Mouse (Mus musculus): ENCODE data around the gene Kif24.

DNA sequence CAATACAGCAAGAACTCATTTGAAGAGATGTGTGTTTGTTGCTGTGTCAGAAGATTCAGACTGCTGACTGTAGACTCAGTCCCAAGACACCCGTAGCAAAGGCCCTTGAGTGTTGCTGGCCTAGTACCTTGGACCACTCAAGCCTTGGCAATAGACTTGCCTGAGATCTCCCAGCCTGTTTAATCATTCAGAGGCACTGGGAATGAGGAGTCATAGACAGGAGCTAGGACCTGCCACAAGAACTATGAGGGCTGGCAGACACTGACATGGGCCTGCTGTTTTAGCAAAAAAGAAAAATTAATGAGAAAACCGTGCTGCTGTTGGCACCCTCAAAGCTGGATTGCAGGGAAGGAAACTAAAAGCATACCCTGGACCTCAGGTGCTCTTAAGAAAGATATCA lies 73.7 kb downstream of the Kif24 start:
- TF ChIP-seq MAFK (IDR thresholded peaks at IDR 0.05; ENCODE audit: insufficient read depth, low read depth, low read length): no peak
- TF ChIP-seq ZNF384 (IDR thresholded peaks at IDR 0.05; ENCODE audit: low read depth, low read length): no peak
- TF ChIP-seq HCFC1 (IDR thresholded peaks at IDR 0.05; ENCODE audit: borderline replicate concordance, insufficient read depth, low read length): no peak
